Mouse (Mus musculus) left cerebral cortex, postnatal 14 days (tissue): Measurements from ENCODE around the gene Tfdp2. TPM values are rescaled to one million over a fixed set of nuclear protein-coding genes. Genes with fewer than 3 reads are reported as not detected.

Source experiments
- DNase-seq, 2 experiments: peaks; one replicate each; pipeline ENCODE4 v3.0.0; 2021 to 2022; ENCODE audit warnings: low spot score in 2 of 2, mixed read lengths in 1 of 2
- intact Hi-C: fragments of 180-260 bp; cut with DNase I; formaldehyde crosslinking; loops from one replicate; pipeline ENCODE4 v1.15.1; 2025
- total RNA-seq, 2 experiments: library from RNA; stranded (reverse); gene quantifications; 2 replicates each; pipeline ENCODE4 v1.2.3; 2021

Gene Tfdp2
- total RNA-seq, 2 experiments from 2014 or later: 23.3 to 25.9 TPM

DNA sequence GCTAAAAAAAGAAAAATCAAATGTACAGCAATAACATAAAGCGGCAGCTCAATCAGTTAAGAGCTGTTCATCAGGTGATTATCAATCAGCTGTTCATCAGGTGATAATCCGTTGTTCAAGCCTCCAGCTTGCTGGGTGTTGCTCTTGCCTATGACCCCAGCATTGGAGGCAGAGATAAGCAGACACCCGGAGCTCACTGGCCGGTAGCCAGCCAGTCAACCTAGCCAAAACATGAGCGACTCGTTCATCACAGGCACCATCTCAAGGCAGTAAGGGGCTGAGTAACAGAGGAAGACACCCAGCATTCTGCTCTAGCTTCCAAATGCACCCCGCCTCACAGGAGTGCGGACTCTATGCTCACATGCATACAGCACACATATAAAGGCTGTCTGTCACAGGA, 157.7 kb downstream of the Tfdp2 start:
- no peak for DNase-seq
- intact Hi-C loops: no loop called here

DNA sequence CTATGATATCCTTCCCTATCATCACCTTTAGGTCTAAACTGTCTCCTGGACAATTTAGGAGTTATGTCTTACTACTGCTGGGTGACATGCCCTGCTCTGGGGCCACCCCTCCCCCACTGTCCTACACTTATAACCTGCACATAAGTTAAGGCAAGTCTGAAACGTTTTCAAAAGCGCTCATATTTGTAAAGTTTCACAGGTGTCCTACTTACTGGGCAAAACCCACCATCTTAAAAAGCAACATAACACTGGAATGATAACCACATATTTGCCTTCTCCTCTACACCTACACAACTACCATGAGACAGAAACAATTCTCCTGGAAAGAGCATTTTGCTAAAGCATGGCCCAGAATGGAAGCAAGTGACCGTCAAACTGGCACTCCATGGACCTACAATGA, 164.0 kb downstream of the Tfdp2 start:
- intact Hi-C loops: loop anchor here (5.0 kb wide), 2 partner anchors 117 to 132 kb away; partner anchors contain the start of gene Rnf7
- no peak for DNase-seq

DNA sequence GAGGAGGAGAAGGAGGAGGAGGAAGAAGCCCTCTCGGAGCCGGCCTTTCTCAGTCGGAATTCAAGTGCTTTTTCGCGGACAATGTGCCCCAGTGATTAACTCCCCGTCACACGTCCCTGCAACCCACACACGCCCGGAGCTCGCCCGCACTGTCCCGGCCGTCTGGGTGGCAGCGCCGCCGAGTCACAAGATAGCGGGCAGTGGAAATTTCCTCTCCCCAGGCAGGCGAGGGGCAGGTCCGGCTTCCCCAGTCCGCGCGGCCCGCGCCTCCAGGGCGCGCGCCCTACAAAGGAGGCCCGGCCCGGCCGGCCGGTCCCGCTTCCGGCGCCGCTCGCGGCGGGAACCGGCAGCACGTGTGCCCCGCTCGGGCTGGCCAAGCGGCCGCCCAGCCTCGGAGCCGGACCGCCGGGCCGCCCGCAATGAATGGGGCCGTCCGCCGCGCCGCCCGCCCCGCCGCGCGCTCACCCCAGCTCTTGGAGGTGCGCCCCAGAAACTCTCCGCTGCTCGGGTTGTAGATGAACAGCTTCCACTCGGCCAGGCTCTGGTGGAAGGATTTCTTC, 167.6 kb downstream of the Tfdp2 start:
- DNase-seq: peak; percentile 47 to 57
- intact Hi-C loops: loop anchor here (5.0 kb wide), 2 partner anchors 114 to 129 kb away; partner anchors contain the start of gene Rnf7

- intact Hi-C loops: loop anchor here (5.0 kb wide), 2 partner anchors 113 to 128 kb away; partner anchors contain the start of gene Rnf7
- DNase-seq: peak; percentile 96 to 98
Observed at GRCm38 (mm10) chr9:96364141-96364838, 168.2 kb downstream of the Tfdp2 start, which contains the start of gene Atp1b3. Gene Atp1b3, minus strand, starts transcription at chr9:96364442.

- intact Hi-C loops: no loop called here
- DNase-seq: no peak
Observed at GRCm38 (mm10) chr9:96365271-96365872, 169.3 kb downstream of the Tfdp2 start.

DNA sequence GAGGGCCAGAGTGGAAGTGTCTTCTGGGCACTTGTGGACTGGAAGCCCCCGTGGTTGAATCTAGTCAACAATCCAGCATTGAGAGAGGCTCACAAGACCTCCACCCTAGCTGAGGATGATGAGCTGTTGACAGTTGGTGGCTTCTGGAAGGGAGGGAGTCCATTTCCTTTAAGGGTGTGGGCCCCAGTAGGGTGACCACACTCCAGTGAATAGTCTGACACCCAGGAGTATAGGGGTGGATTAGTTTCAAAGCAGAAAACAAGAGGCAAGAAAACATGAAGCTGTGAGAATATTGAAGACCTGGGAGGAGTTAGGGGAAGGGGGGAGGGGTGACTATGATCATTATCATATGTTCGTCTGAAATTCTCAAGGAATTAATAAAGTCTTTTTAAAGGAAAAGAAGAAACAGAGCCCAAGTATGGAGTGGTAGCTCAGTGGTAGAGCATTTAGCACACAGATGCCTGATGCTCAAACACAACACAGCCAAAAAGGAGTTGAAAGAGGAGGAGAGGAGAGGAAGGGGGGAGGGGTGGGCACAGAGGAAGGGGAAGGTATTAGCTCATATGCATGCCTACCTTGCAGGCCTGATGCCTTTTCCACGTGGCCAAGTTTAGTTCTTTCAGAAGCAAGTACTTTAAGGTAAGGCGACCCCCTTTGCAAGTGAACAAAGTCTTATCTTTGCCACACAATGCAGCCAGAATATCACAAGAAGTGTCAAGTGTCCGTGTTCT, 173.7 kb downstream of the Tfdp2 start:
- no peak for DNase-seq
- intact Hi-C loops: no loop called here

DNA sequence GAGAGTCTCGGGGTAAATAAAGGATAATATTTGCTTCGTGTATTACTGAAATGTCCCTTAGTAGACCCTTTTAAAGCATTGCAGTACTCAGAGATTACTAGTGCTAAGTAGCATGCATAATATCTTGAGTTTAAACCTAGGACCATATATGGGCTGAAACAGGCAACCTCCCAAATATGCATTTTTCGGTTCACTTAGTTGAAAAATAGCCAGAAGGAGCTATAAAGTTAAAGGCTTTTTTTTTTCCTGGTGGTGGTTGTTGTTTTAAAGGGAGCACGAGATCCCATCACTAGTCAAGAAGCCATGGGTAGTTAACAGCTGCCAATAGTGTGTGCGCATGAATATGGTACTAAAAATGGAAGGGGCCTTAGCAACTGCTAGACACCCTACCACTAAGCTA, 175.0 kb downstream of the Tfdp2 start:
- intact Hi-C loops: no loop called here
- DNase-seq: no peak

Other genes starting within 250 kb of the Tfdp2 start
- gene Xrn1, start 241.5 kb upstream of the Tfdp2 start, total RNA-seq: 10 to 100 TPM; 23.5 to 24.0 TPM
- 1 to 10 TPM; 4.3 to 5.2 TPM for gene Gk5, start 76.9 kb upstream of the Tfdp2 start, total RNA-seq
- gene Atp1b3, start 168.2 kb downstream of the Tfdp2 start, total RNA-seq: 10 to 100 TPM; 77.3 to 83.3 TPM